Mouse (Mus musculus) heart, adult 9 months (tissue): ENCODE results near the gene Fpgs.

Experiments used
- DNase-seq, 2 experiments: peaks; one replicate each; pipeline ENCODE4 v3.0.0; 2022; ENCODE audit warnings: low spot score in 2 of 2

Gene Fpgs

GRCm38 (mm10) chr2:32704021-32704421 is at the start of gene Fpgs:
Gene Fpgs (minus strand): TSS chr2:32704145.
- no peak for DNase-seq

- no peak for DNase-seq
These were observed 48.2 kb upstream of the Fpgs start for GRCm38 (mm10) chr2:32752181-32752580.

- DNase-seq = no peak
These were observed 47.7 kb upstream of the Fpgs start for GRCm38 (mm10) chr2:32751665-32752033.

- DNase-seq = peak in 1 of 2 experiments; percentile 47
These were observed 47.1 kb upstream of the Fpgs start for GRCm38 (mm10) chr2:32750887-32751664.

- DNase-seq = no peak
These were observed 46.3 kb upstream of the Fpgs start for GRCm38 (mm10) chr2:32750199-32750598.

GRCm38 (mm10) chr2:32749082-32749481 is 45.1 kb upstream of the Fpgs start:
- DNase-seq = no peak

GRCm38 (mm10) chr2:32744272-32744982 is 40.5 kb upstream of the Fpgs start:
- DNase-seq = no peak

- no peak for DNase-seq
These were observed 38.2 kb upstream of the Fpgs start for GRCm38 (mm10) chr2:32742173-32742531.

DNA sequence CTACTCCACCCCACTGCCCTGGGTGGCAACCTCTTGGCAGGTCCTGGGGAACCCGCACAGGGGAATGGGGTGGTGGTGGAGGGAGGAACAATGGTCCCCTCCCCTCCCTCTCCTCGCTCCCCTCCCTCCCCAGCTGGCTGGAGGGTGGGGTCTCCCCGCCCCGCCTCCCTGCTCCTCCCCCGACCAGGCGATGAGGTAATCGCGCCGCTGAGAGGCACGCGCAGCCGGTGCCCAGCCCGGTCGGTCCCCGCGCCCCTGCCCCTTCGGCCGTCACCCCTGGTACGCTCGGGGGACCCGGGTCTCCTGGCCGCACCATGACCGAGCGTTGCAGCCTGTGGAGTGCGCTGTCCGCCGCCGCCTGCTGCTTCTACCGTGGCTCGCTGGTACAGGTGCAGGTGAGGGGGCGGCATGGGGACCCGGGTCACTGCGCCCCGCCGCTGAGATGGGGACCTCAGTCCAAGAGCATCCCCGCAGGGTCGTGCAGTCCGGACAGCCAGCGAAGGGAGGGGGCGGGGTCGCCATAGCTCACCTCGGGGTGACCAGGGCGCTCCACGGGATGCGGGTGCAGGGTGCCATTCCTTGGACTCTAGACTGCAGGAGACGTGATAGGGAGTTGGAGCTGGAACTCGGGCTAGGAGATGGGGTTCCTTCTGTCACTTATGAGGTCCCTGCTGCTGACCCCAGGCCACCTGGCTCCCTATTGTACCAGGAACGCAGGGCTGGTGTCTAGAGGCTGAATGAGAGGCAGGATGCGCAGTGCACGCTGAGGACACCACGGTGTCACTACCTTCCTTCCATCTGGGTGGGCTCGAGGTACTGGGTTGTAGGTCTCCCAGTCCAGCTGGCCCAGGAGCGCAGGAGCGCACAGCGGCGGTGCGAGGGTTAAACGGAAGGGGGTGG is 37.6 kb upstream of the Fpgs start:
- DNase-seq = peak in 1 of 2 experiments; percentile 30

- no peak for DNase-seq
These were observed 36.9 kb upstream of the Fpgs start, which contains the start of gene 6330409D20Rik for GRCm38 (mm10) chr2:32740916-32741272. Gene 6330409D20Rik (minus strand): TSS chr2:32741016.

- DNase-seq = no peak
These were observed 35.4 kb upstream of the Fpgs start for GRCm38 (mm10) chr2:32739311-32739710.

- DNase-seq = no peak
These were observed 33.1 kb upstream of the Fpgs start for GRCm38 (mm10) chr2:32737008-32737407.

- DNase-seq = no peak
These were observed 32.4 kb upstream of the Fpgs start for GRCm38 (mm10) chr2:32736306-32736829.

GRCm38 (mm10) chr2:32734933-32735332 is 31.0 kb upstream of the Fpgs start:
- peak; percentile 84 to 94 for DNase-seq

- peak; percentile 30 to 58 for DNase-seq
These were observed 30.5 kb upstream of the Fpgs start for GRCm38 (mm10) chr2:32734480-32734879.

GRCm38 (mm10) chr2:32732695-32733094 is 28.8 kb upstream of the Fpgs start:
- DNase-seq = peak in 1 of 2 experiments; percentile 68

DNA sequence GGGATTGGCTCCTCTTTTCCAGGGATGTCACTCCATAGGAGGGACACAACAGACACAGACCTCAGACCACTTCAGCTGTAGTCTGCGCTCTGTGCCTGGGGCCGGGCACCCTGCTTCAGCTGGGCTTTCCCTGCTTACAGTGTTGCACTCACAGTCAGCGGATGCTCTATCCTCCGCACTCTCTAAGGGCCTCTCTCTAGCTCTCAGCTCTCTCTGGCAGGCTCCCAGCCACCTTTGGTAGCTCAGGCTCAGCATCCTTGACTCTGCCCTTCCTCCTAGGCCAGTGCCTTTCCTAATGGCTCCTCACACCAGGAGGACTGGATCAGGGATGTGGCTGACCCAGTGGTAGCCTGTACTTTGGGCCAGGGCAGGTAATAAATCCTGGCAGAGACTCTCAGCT is 28.0 kb upstream of the Fpgs start:
- no peak for DNase-seq

- DNase-seq = peak in 1 of 2 experiments; percentile 31
These were observed 26.9 kb upstream of the Fpgs start for GRCm38 (mm10) chr2:32730854-32731253.

DNA sequence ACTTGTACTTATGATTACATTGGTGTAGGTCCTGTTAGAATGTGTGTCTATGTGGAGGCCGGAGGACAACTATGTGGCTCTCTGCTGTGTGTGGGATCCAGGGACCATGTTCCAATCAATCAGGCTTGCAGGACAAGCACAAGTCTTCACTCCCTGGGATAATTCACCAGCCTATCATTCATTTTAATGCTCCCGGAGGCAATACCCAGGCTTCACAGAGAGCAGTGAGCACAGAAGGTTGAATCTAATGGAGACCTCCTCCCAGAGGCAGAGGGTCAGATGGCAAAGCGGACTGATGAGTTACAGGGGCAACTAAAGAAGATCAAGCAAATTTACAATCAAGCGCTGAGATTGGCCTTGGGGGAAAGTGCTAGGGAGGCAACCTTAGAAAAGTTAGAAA is 25.6 kb upstream of the Fpgs start:
- no peak for DNase-seq

- DNase-seq = peak; percentile 74 to 91
These were observed 24.5 kb upstream of the Fpgs start for GRCm38 (mm10) chr2:32728463-32728862.

GRCm38 (mm10) chr2:32727435-32727834 is 23.5 kb upstream of the Fpgs start:
- peak; percentile 98 for DNase-seq
